Mouse (Mus musculus) MEL (cell line): ENCODE results near the gene Pdlim4. TPM values are rescaled to one million over a fixed set of nuclear protein-coding genes. Genes with fewer than 3 reads are reported as not detected.

Experiments
- DNase-seq: peaks from one replicate; pipeline ENCODE4 v3.0.0; 2011; ENCODE audit warnings: low read depth, low spot score
- H3K27ac ChIP-seq: 2 replicates; pipeline ENCODE4 v1.5.1; 2012; ENCODE audit warnings: low read depth, mild to moderate bottlenecking, control low read depth, low read length, moderate library complexity; ENCODE audit not compliant: control insufficient read depth
- H3K27me3 ChIP-seq, 2 experiments: fragments of 150-350 bp in 1 of 2; sonication (generic) in 1 of 2; 2 replicates each; pipeline ENCODE4 v1.6.1; 2012; ENCODE audit warnings: low read length in 2 of 2, mild to moderate bottlenecking in 2 of 2, improper control_type of control experiment in 1 of 2, moderate library complexity in 1 of 2; ENCODE audit not compliant: insufficient read depth in 2 of 2, control insufficient read depth in 1 of 2
- H3K36me3 ChIP-seq, 2 experiments: 2 replicates each; pipeline ENCODE4 v1.6.1; 2012 to 2014; ENCODE audit warnings: low read length in 2 of 2, improper control_type of control experiment in 1 of 2, inconsistent platforms in 1 of 2, mild to moderate bottlenecking in 1 of 2; ENCODE audit not compliant: insufficient read depth in 2 of 2, control insufficient read depth in 1 of 2
- H3K4me1 ChIP-seq, 2 experiments: fragments of 150-350 bp in 1 of 2; sonication (generic) in 1 of 2; 2 replicates each; pipeline ENCODE4 v1.6.1; 2012; ENCODE audit warnings: low read length in 2 of 2, improper control_type of control experiment in 1 of 2, mild to moderate bottlenecking in 1 of 2; ENCODE audit not compliant: insufficient read depth in 2 of 2, control insufficient read depth in 1 of 2
- H3K4me3 ChIP-seq, 2 experiments: fragments of 150-350 bp in 1 of 2; sonication (generic) in 1 of 2; 2 replicates each; pipeline ENCODE4 v1.5.1; 2012; ENCODE audit warnings: low read depth in 2 of 2, low read length in 2 of 2, mild to moderate bottlenecking in 2 of 2, moderate library complexity in 2 of 2, control low read depth in 1 of 2, improper control_type of control experiment in 1 of 2; ENCODE audit not compliant: control insufficient read depth in 1 of 2, insufficient read depth in 1 of 2
- H3K79me2 ChIP-seq: 2 replicates; pipeline ENCODE4 v1.6.1; 2012; ENCODE audit warnings: mild to moderate bottlenecking, low read length, moderate library complexity; ENCODE audit not compliant: control insufficient read depth, poor library complexity, insufficient read depth
- H3K9ac ChIP-seq: 2 replicates; pipeline ENCODE4 v1.6.1; 2012; ENCODE audit warnings: low read depth, mild to moderate bottlenecking, control low read depth, low read length, moderate library complexity; ENCODE audit not compliant: control insufficient read depth, poor library complexity, severe bottlenecking
- H3K9me3 ChIP-seq: fragments of 150-350 bp; sonication (generic); replicated peaks from 2 replicates; pipeline ENCODE4 v1.6.1; 2012; ENCODE audit warnings: mild to moderate bottlenecking, low read length, improper control_type of control experiment, moderate library complexity; ENCODE audit not compliant: insufficient read depth
- BHLHE40 ChIP-seq: IDR thresholded peaks from 2 replicates; pipeline ENCODE4 v1.6.1; 2012; ENCODE audit warnings: low read depth, mild to moderate bottlenecking, inconsistent platforms, low read length, improper control_type of control experiment, borderline replicate concordance
- CHD1 ChIP-seq: IDR thresholded peaks from 2 replicates; pipeline ENCODE4 v1.6.1; 2012; ENCODE audit warnings: low read depth, mild to moderate bottlenecking, inconsistent platforms, low read length, improper control_type of control experiment
- CHD2 ChIP-seq: IDR thresholded peaks from 2 replicates; pipeline ENCODE4 v1.6.1; 2011; ENCODE audit warnings: low read length, improper control_type of control experiment
- CTCF ChIP-seq, 3 experiments: IDR thresholded peaks in 2 of 3; conservative IDR thresholded peaks in 1 of 3; 2 replicates each; pipeline ENCODE4 v1.5.1; 2011 to 2012; ENCODE audit warnings: low read length in 3 of 3, low read depth in 2 of 3, mild to moderate bottlenecking in 2 of 3, improper control_type of control experiment in 1 of 3, inconsistent platforms in 1 of 3, mixed read lengths in 1 of 3, moderate library complexity in 1 of 3; ENCODE audit not compliant: control insufficient read depth in 1 of 3, insufficient read depth in 1 of 3, poor library complexity in 1 of 3, severe bottlenecking in 1 of 3
- ELF1 ChIP-seq: IDR thresholded peaks from 2 replicates; pipeline ENCODE4 v1.6.1; 2014; ENCODE audit warnings: low read depth, mild to moderate bottlenecking, inconsistent platforms, low read length, improper control_type of control experiment, moderate library complexity
- EP300 ChIP-seq, 2 experiments: IDR thresholded peaks; 2 replicates each; pipeline ENCODE4 v1.6.1; 2011; ENCODE audit warnings: improper control_type of control experiment in 2 of 2, low read length in 2 of 2, low read depth in 1 of 2, mild to moderate bottlenecking in 1 of 2
- GABPA ChIP-seq: IDR thresholded peaks from 2 replicates; pipeline ENCODE4 v1.6.1; 2012; ENCODE audit warnings: low read depth, mild to moderate bottlenecking, inconsistent platforms, low read length, improper control_type of control experiment, moderate library complexity
- GATA1 ChIP-seq: IDR thresholded peaks from 2 replicates; pipeline ENCODE4 v1.6.1; 2011; ENCODE audit warnings: low read depth, low read length, improper control_type of control experiment
- HCFC1 ChIP-seq: IDR thresholded peaks from 2 replicates; pipeline ENCODE4 v1.6.1; 2012; ENCODE audit warnings: low read depth, mild to moderate bottlenecking, inconsistent platforms, low read length, improper control_type of control experiment, moderate library complexity
- MAX ChIP-seq: IDR thresholded peaks from 2 replicates; pipeline ENCODE4 v1.6.1; 2011; ENCODE audit warnings: low read length, improper control_type of control experiment
- MEF2A ChIP-seq: IDR thresholded peaks from 2 replicates; pipeline ENCODE4 v1.6.1; 2014; ENCODE audit warnings: low read depth, mild to moderate bottlenecking, inconsistent platforms, low read length, improper control_type of control experiment; ENCODE audit not compliant: poor library complexity, insufficient replicate concordance, severe bottlenecking; ENCODE audit errors: extremely low read depth
- MXI1 ChIP-seq: IDR thresholded peaks from 2 replicates; pipeline ENCODE4 v1.6.1; 2011; ENCODE audit warnings: mild to moderate bottlenecking, low read depth, low read length, improper control_type of control experiment
- MYB ChIP-seq: IDR thresholded peaks from 2 replicates; pipeline ENCODE4 v1.6.1; 2011; ENCODE audit warnings: mild to moderate bottlenecking, low read depth, low read length, improper control_type of control experiment
- NRF1 ChIP-seq: IDR thresholded peaks from 2 replicates; pipeline ENCODE4 v1.6.1; 2014; ENCODE audit warnings: low read depth, mild to moderate bottlenecking, inconsistent platforms, low read length, improper control_type of control experiment, moderate library complexity; ENCODE audit not compliant: poor library complexity, insufficient read depth, severe bottlenecking
- POLR2A ChIP-seq, 2 experiments: IDR thresholded peaks; 2 replicates each; pipeline ENCODE4 v1.6.1; 2011 to 2012; ENCODE audit warnings: low read length in 2 of 2, mild to moderate bottlenecking in 2 of 2, control low read depth in 1 of 2, improper control_type of control experiment in 1 of 2, low read depth in 1 of 2, moderate library complexity in 1 of 2; ENCODE audit not compliant: control insufficient read depth in 1 of 2, insufficient read depth in 1 of 2, poor library complexity in 1 of 2
- POLR2AphosphoS5 ChIP-seq: IDR thresholded peaks from 2 replicates; pipeline ENCODE4 v1.6.1; 2012; ENCODE audit warnings: low read depth, borderline replicate concordance, mild to moderate bottlenecking, inconsistent platforms, low read length, moderate library complexity, mixed read lengths
- SIN3A ChIP-seq: IDR thresholded peaks from 2 replicates; pipeline ENCODE4 v1.6.1; 2012; ENCODE audit warnings: low read length, improper control_type of control experiment, inconsistent platforms
- ZMIZ1 ChIP-seq: IDR thresholded peaks from 2 replicates; pipeline ENCODE4 v1.6.1; 2012; ENCODE audit warnings: low read depth, mild to moderate bottlenecking, inconsistent platforms, low read length, improper control_type of control experiment, moderate library complexity
- ZNF384 ChIP-seq: IDR thresholded peaks from 2 replicates; pipeline ENCODE4 v1.6.1; 2012; ENCODE audit warnings: low read depth, mild to moderate bottlenecking, inconsistent platforms, low read length, improper control_type of control experiment
- polyA plus RNA-seq, 2 experiments: library from polyadenylated mRNA; stranded (reverse) in 1 of 2; unstranded in 1 of 2; fragments of >175 nt in 1 of 2; fragments of >200 nt in 1 of 2; gene quantifications; 2 replicates each; pipeline versions ENCODE4 v1.2.1 to v1.2.4; 2012; ENCODE audit warnings: low replicate concordance in 2 of 2, low read depth in 1 of 2; ENCODE audit not compliant: insufficient read length in 2 of 2, insufficient read depth in 1 of 2, missing spikeins in 1 of 2
- total RNA-seq: library from RNA; depleted of rRNA; stranded (reverse); fragments of 300-350 nt; gene quantifications from 2 replicates; pipeline ENCODE4 v1.2.3, GENCODE M21; 2012

The Pdlim4 gene
- total and polyA plus RNA-seq, 3 experiments: 0.70 TPM; not detected in 2

GRCm38 (mm10) chr11:54106676-54107075, 37.9 kb upstream of the Pdlim4 start:
- no peak for DNase-seq
- Histone ChIP-seq H3K4me3 (no peak overlapping the region), H3K79me2 (no peaks in the 10 kb centered on the region), H3K4me1 (peaks cover 10 to 13% of the 10 kb centered on the region in 2 experiments), H3K9me3 (no peaks in the 10 kb centered on the region), H3K27me3 (no peaks in the 10 kb centered on the region), H3K36me3 (peaks cover 0 to 11% of the 10 kb centered on the region in 2 experiments; a peak in 3 of 4 replicates), H3K9ac (no peak overlapping the region), H3K27ac (no peak overlapping the region)
- no peak for TF ChIP-seq ZNF384
- no peak for TF ChIP-seq ZMIZ1
- no peak for TF ChIP-seq CTCF (IDR thresholded peaks at IDR 0.05 in 2 of 3, conservative IDR thresholded peaks at IDR 0.05 in 1 of 3; ENCODE audit: control insufficient read depth in 1 of 3, insufficient read depth in 1 of 3, low read depth in 2 of 3, low read length in 3 of 3, poor library complexity in 1 of 3, severe bottlenecking in 1 of 3)
- no peak for TF ChIP-seq MYB
- no peak for TF ChIP-seq GABPA
- no peak for TF ChIP-seq POLR2AphosphoS5
- no peak for TF ChIP-seq GATA1
- TF ChIP-seq MAX: no peak
- TF ChIP-seq HCFC1: no peak
- TF ChIP-seq ELF1: no peak
- TF ChIP-seq NRF1: no peak
- no peak for TF ChIP-seq EP300 (IDR thresholded peaks at IDR 0.05; ENCODE audit: low read depth in 1 of 2, low read length in 2 of 2)
- no peak for TF ChIP-seq MXI1
- TF ChIP-seq MEF2A: no peak
- TF ChIP-seq CHD2: no peak
- no peak for TF ChIP-seq SIN3A

- 0 out of 4 replicates have a peak, but pooled peaks cover 0 to 2% of the 10 kb centered on the region in 2 experiments for H3K27me3 ChIP-seq
- DNase-seq: no peak
Observed at GRCm38 (mm10) chr11:54105011-54105410, 36.2 kb upstream of the Pdlim4 start.

More at GRCm38 (mm10) chr11:54105011-54105410, 36.2 kb upstream of the Pdlim4 start:
- peaks cover 0 to 14% of the 10 kb centered on the region in 2 experiments; a peak in 3 of 4 replicates for H3K36me3 ChIP-seq
- H3K9me3 ChIP-seq: no peaks in the 10 kb centered on the region
- H3K27ac ChIP-seq: no peak overlapping the region
- TF ChIP-seq BHLHE40: no peak
- TF ChIP-seq POLR2A (IDR thresholded peaks at IDR 0.05; ENCODE audit: control insufficient read depth in 1 of 2, insufficient read depth in 1 of 2, low read depth in 1 of 2, low read length in 2 of 2, poor library complexity in 1 of 2): no peak
- no peak for TF ChIP-seq HCFC1
- no peak for TF ChIP-seq CHD1
- H3K4me3 ChIP-seq: no peak overlapping the region
- H3K79me2 ChIP-seq: no peaks in the 10 kb centered on the region
- no peak overlapping the region for H3K9ac ChIP-seq
- H3K4me1 ChIP-seq: peaks cover 13 to 22% of the 10 kb centered on the region in 2 experiments
